Mouse (Mus musculus) intestine, embryonic 14.5 days (tissue): ENCODE measurements around the gene Ptrh2. TPM values are rescaled to one million over a fixed set of nuclear protein-coding genes. Genes with fewer than 3 reads are reported as not detected.
"Not testable (repeated sequence)": the region's sequence is repeated elsewhere in the genome, so short reads cannot be mapped to it uniquely, and the experiment has no call there.

ENCODE experiments used
- ATAC-seq: fragments of 200-750 bp; cut with Nextera tagmentation; replicated peaks from 2 replicates; pipeline ENCODE4 v1.8.0; 2017; ENCODE audit warnings: low read depth, moderate number of reproducible peaks, moderate TSS enrichment, moderate library complexity; ENCODE audit not compliant: low FRiP score, low TSS enrichment
- DNase-seq: peaks from one replicate; pipeline ENCODE4 v3.0.0-alpha.2; 2018; ENCODE audit warnings: low spot score
- H3K27ac ChIP-seq: fragments of 300-500 bp; sonication (generic); 2 replicates; pipeline ENCODE4 v1.5.1; 2014; ENCODE audit warnings: low read depth, mild to moderate bottlenecking, control low read depth
- H3K27me3 ChIP-seq: fragments of 300-500 bp; sonication (generic); replicated peaks from 2 replicates; pipeline ENCODE4 v1.6.1; 2014; ENCODE audit warnings: low read length, control low read depth; ENCODE audit not compliant: control insufficient read depth, insufficient read depth
- H3K36me3 ChIP-seq: fragments of 300-500 bp; sonication (generic); 2 replicates; pipeline ENCODE4 v1.6.1; 2014; ENCODE audit warnings: low read length, control low read depth; ENCODE audit not compliant: control insufficient read depth, insufficient read depth
- H3K4me1 ChIP-seq: fragments of 300-500 bp; sonication (generic); replicated peaks from 2 replicates; pipeline ENCODE4 v1.6.1; 2014; ENCODE audit warnings: low read length, control low read depth, mixed read lengths; ENCODE audit not compliant: control insufficient read depth, insufficient read depth
- H3K4me2 ChIP-seq: fragments of 300-500 bp; sonication (generic); 2 replicates; pipeline ENCODE4 v1.6.1; 2014; ENCODE audit warnings: low read length
- H3K4me3 ChIP-seq: fragments of 300-500 bp; sonication (generic); 2 replicates; pipeline ENCODE4 v1.5.1; 2014; ENCODE audit warnings: low read depth, low read length, control low read depth, mixed read lengths
- H3K9ac ChIP-seq: fragments of 300-500 bp; sonication (generic); 2 replicates; pipeline ENCODE4 v1.6.1; 2014; ENCODE audit warnings: mild to moderate bottlenecking, low read length
- H3K9me3 ChIP-seq: fragments of 300-500 bp; sonication (generic); 2 replicates; pipeline ENCODE4 v1.6.1; 2016; ENCODE audit warnings: low read length, control low read depth; ENCODE audit not compliant: control insufficient read depth
- WGBS: fragments of 180-500 bp; shearing (Covaris S2); extraction: QIAGEN DNeasy Blood & Tissue Kit; methylation state at CpG from one replicate; pipeline ENCODE4 v1.1.7; 2014; 5-methylcytosine and 5-hydroxymethylcytosine counted together
- polyA plus RNA-seq: library from polyadenylated mRNA; unstranded; fragments of >200 nt; fragmentation: Nextera tagmentation; extraction: Ambion mirVana; gene quantifications from 2 replicates; pipeline ENCODE4 v1.2.1, GENCODE M21; 2014

The Ptrh2 gene
- polyA plus RNA-seq, 1 experiment from 2014 or later: 35.4 TPM

DNA sequence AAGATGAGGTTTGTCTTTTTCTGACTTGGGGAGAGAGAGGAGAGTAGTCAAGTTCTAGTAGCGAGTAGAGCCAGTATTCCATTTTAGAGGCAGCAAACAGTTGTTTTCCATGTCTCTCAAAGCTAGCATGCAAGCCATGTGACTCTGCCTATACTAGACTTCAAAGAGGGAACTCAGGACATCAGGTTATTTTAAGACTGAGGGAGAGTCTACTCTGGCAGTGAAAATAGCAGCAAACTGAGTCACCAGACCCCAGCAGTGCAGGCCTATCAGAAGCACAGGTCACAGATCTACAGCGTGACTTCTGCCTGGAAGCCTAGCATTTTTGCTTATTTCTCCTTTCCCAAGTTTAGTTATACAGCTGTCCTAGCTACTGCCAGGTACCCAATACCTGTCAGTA lies 47.7 kb downstream of the Ptrh2 start:
- 95% methylated on average over 2 of the region's 2 CpGs for WGBS
- Histone ChIP-seq H3K4me3 (no peak overlapping the region), H3K4me2 (no peak overlapping the region), H3K9me3 (no peaks in the 10 kb centered on the region), H3K9ac (no peak overlapping the region), H3K27ac (no peak overlapping the region), H3K4me1 (no peaks in the 10 kb centered on the region; the same call in 1 of the 2 replicates), H3K36me3 (peaks cover 89% of the 10 kb centered on the region), H3K27me3 (no peaks in the 10 kb centered on the region)
- DNase-seq (no peak), ATAC-seq (no peak)

DNA sequence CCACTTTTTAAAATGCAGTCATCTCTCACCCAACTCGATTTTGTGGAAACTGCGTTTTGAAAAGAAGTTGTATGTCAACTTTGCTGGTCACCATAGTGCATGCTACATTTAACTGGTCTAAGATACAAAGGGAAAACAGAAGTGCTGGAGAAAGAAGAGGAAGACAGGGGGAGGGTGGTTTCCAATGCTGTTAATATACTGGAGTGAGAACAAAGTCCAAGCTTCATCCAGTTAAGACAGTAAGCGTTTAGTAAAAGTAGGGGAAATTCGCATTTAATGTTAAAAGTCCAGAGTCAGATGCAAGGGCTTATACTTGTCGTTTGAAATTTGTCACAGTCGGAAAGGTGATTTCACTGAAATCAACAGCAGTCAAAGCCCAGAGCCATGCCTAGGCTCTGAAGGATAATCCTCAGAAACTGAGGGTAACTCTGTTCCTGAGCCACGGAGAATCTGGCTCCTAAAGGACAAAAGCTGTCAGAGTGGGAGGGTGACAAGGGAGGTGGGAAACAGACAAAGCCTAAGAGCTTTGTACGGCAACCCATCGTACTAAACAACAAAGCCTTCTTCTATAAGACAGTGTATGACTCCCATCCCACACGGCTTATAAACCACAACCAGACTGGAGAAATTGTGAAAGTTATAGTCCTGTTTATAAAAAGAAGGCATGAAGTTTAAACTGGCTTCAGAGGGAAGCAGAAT lies 50.6 kb downstream of the Ptrh2 start:
- Histone ChIP-seq H3K36me3 (peaks cover 70% of the 10 kb centered on the region), H3K27me3 (no peaks in the 10 kb centered on the region), H3K4me2 (no peak overlapping the region), H3K4me1 (no peaks in the 10 kb centered on the region; the same call in 1 of the 2 replicates), H3K9ac (no peak overlapping the region), H3K9me3 (no peaks in the 10 kb centered on the region), H3K4me3 (no peak overlapping the region), H3K27ac (no peak overlapping the region)
- DNase-seq (no peak), ATAC-seq (no peak)
- 78% methylated on average over 10 of the region's 10 CpGs for WGBS

DNA sequence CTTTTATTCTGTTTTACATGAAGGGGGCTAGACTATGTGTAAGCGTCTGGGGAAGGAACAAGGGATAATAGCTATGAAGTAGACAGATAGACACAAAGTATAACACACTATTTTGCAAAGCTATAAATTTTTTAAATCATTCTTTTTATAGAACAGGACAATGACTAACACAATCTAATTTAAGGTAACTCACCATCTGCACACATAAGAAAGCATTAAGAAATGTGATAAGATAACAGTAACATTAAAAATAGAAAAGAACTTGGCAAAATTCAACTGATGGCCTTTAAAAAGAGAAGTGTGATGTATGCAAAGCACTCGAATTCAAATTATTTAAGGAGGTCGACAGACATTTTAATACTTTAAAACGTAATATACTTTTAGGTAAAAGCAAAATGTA lies 51.2 kb downstream of the Ptrh2 start:
- ATAC-seq (no peak), DNase-seq (no peak)
- WGBS: 89% methylated on average over 4 of the region's 4 CpGs
- Histone ChIP-seq H3K4me3 (no peak overlapping the region), H3K9ac (no peak overlapping the region), H3K4me2 (no peak overlapping the region), H3K36me3 (peaks cover 65% of the 10 kb centered on the region), H3K4me1 (no peaks in the 10 kb centered on the region; the same call in 1 of the 2 replicates), H3K9me3 (no peaks in the 10 kb centered on the region), H3K27ac (no peak overlapping the region), H3K27me3 (no peaks in the 10 kb centered on the region)

DNA sequence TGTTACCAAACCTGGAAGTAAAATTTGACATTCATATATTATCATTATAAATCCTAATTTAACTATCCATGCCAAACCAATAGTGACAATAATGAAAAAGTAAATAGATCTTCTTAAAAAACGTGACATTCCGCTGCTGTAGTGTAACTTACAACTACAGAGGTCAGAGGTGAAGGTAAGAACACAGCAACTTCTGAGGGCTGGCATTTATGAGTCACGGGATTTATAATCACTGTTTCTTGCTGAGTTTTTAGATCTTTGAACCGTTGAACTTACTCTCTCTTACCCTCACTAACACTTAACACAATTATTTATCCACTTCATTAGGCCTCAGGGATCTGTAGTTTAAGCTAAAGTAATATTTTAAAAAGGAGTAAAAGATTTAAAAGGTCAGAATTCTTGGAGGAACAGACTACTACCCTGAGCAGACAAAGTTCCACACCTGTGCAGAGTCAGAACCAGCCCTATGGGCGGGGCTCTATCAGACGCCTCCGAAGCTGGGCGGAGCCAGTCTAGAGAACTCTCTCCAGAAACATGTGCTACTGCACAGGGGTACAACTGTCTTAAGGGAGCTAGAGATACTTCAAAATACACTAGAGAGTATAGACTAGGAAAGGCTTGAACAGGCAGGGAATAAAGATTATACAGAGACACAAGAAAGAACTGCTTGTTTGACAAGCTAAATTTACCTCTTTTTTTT lies 53.7 kb downstream of the Ptrh2 start:
- no peak for DNase-seq
- H3K4me2 ChIP-seq: no peak overlapping the region
- peaks cover 42% of the 10 kb centered on the region for H3K36me3 ChIP-seq
- 65% methylated on average over 8 of the region's 8 CpGs for WGBS
- ATAC-seq: no peak
- H3K27ac ChIP-seq: no peak overlapping the region
- no peaks in the 10 kb centered on the region for H3K9me3 ChIP-seq
- H3K27me3 ChIP-seq: no peaks in the 10 kb centered on the region
- H3K9ac ChIP-seq: no peak overlapping the region
- H3K4me1 ChIP-seq: no peaks in the 10 kb centered on the region; the same call in 1 of the 2 replicates
- H3K4me3 ChIP-seq: no peak overlapping the region

DNA sequence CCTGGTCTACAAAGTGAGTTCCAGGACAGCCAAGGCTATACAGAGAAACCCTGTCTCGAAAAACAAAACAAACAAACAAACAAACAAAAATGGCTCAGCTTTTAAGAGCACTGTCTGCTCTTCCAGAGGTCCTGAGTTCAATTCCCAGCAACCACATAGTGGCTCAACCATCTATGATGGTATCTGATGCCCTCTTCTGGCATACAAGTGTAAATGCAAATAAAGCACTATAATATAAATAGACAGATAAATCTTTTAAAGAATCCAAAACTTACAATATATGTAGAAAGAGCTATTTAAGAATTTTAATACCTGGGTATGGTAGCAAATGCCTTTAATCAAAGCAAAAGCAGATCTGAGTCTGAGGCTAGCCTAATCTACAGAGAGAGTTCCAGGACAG lies 54.5 kb downstream of the Ptrh2 start:
- not testable (repeated sequence) for H3K27ac ChIP-seq, H3K4me3 ChIP-seq, H3K9ac ChIP-seq, H3K9me3 ChIP-seq, DNase-seq, ATAC-seq, H3K4me2 ChIP-seq, H3K27me3 ChIP-seq, H3K4me1 ChIP-seq
- 93% methylated on average over 1 of the region's 1 CpGs for WGBS
- H3K36me3 ChIP-seq: peaks cover 34% of the 10 kb centered on the region

DNA sequence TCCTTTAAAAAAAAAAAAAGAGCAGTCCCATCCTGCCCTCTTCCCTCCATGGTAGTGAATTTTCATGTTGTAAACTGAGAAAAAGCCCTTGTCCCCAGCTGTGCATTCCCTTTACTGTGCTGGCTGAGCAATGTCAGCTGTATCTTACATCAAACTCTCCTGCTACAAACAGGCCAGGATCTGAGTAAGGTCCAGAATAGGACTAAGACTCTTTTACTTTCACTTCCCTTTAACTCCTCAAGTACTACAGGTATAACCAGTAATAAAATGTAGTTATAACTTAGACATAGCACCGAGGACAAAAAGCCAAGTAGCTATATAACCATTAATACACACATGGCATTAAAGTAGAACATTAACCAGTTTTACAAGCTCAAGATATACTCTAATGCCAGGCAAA lies 55.2 kb downstream of the Ptrh2 start:
- Histone ChIP-seq H3K4me2 (no peak overlapping the region), H3K9me3 (no peaks in the 10 kb centered on the region)
- ATAC-seq: peak; percentile 68; the same call in 1 of the 2 replicates

DNA sequence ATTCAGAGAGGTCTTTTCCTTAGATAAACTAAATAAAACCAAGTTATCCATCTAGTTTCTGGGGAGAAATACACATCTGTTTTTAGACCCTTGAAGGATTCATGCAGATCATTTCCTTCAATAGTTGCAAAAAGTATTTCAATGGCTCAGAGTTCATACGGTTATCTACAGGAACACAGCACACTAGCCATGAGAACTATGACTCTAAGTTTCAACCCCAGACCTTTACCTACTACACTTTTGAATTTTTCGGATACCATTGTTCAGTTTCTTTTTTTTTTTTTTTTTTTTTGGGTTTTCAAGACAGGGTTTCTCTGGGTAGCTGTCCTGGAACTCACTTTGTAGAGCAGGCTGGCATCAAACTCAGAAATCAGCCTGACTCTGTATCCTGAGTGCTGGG lies 55.7 kb downstream of the Ptrh2 start:
- Histone ChIP-seq H3K9ac (no peak overlapping the region), H3K27me3 (no peaks in the 10 kb centered on the region), H3K36me3 (peaks cover 23% of the 10 kb centered on the region), H3K4me1 (no peaks in the 10 kb centered on the region), H3K27ac (no peak overlapping the region), H3K4me3 (no peak overlapping the region), H3K4me2 (no peak overlapping the region), H3K9me3 (no peaks in the 10 kb centered on the region)
- ATAC-seq (no peak), DNase-seq (no peak)
- WGBS: 70% methylated on average over 2 of the region's 2 CpGs

More for the DNA sequence above, 55.2 kb downstream of the Ptrh2 start:
- Histone ChIP-seq H3K4me3 (no peak overlapping the region), H3K36me3 (peaks cover 27% of the 10 kb centered on the region), H3K27me3 (no peaks in the 10 kb centered on the region), H3K4me1 (no peaks in the 10 kb centered on the region; the same call in 1 of the 2 replicates), H3K9ac (no peak overlapping the region), H3K27ac (no peak overlapping the region)
- 70% methylated on average over 1 of the region's 1 CpGs for WGBS
- DNase-seq: no peak

DNA sequence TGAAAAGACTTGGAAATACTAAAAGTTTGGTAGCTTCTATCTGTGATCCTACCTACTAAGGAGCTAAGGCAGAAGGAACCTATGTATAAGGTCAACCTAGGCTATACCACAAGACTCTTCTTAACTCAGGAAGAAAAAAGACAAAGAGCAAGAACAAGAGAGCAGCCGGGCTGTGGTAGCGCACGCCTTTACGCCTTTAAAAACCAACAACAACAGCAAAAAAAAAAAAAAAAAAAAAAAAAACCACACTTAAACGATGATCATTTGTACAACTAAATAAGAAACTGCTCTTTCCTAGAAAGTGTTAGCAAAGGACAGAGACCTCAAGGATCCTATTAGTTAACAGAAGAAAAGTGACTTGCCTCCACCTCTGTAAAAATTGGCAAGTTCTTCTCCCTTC lies 57.7 kb downstream of the Ptrh2 start:
- 93% methylated on average over 5 of the region's 5 CpGs for WGBS
- H3K4me1 ChIP-seq: peaks cover 9% of the 10 kb centered on the region
- no peak overlapping the region for H3K9ac ChIP-seq
- H3K27ac ChIP-seq: no peak overlapping the region
- peaks cover 3% of the 10 kb centered on the region for H3K36me3 ChIP-seq
- H3K4me2 ChIP-seq: no peak overlapping the region
- H3K4me3 ChIP-seq: no peak overlapping the region
- ATAC-seq (no peak), DNase-seq (no peak)
- H3K9me3 ChIP-seq: no peaks in the 10 kb centered on the region
- no peaks in the 10 kb centered on the region for H3K27me3 ChIP-seq
